Mouse (Mus musculus) mouse trophoblast stem cell (cell line): ENCODE measurements around the gene Zmiz1.

Experiments
- in situ Hi-C, 2 experiments: fragments of 300-500 bp; cut with MseI, MboI; formaldehyde crosslinking; loops; 2 replicates in 1 of 2; 3 replicates in 1 of 2; pipeline ENCODE4 v1.15.1; 2025

The Zmiz1 gene

GRCm38 (mm10) chr14:25611815-25612698 is 153.1 kb downstream of the Zmiz1 start:
- in situ Hi-C loops: no loop called here

GRCm38 (mm10) chr14:25613942-25614575 is 155.1 kb downstream of the Zmiz1 start:
- in situ Hi-C loops: no loop called here

- in situ Hi-C loops: no loop called here
Observed at GRCm38 (mm10) chr14:25614684-25615083, 155.7 kb downstream of the Zmiz1 start.

GRCm38 (mm10) chr14:25615602-25616001 is 156.6 kb downstream of the Zmiz1 start:
- in situ Hi-C loops: no loop called here

GRCm38 (mm10) chr14:25616009-25616723 is 157.2 kb downstream of the Zmiz1 start:
- in situ Hi-C loops: no loop called here

- in situ Hi-C loops: no loop called here
Observed at GRCm38 (mm10) chr14:25617264-25617663, 158.3 kb downstream of the Zmiz1 start.

- in situ Hi-C loops: no loop called here
Observed at GRCm38 (mm10) chr14:25619066-25619762, 160.2 kb downstream of the Zmiz1 start.

- in situ Hi-C loops: no loop called here
Observed at GRCm38 (mm10) chr14:25620766-25621165, 161.8 kb downstream of the Zmiz1 start.

GRCm38 (mm10) chr14:25623698-25624097 is 164.7 kb downstream of the Zmiz1 start:
- in situ Hi-C loops: no loop called here

- in situ Hi-C loops: no loop called here
Observed at GRCm38 (mm10) chr14:25624659-25625058, 165.7 kb downstream of the Zmiz1 start.

GRCm38 (mm10) chr14:25627599-25628255 is 168.7 kb downstream of the Zmiz1 start:
- in situ Hi-C loops: no loop called here

GRCm38 (mm10) chr14:25628448-25629099 is 169.6 kb downstream of the Zmiz1 start:
- in situ Hi-C loops: no loop called here

GRCm38 (mm10) chr14:25629866-25630606 is 171.1 kb downstream of the Zmiz1 start:
- in situ Hi-C loops: no loop called here

GRCm38 (mm10) chr14:25630647-25631409 is 171.8 kb downstream of the Zmiz1 start:
- in situ Hi-C loops: no loop called here

- in situ Hi-C loops: no loop called here
Observed at GRCm38 (mm10) chr14:25631481-25631880, 172.5 kb downstream of the Zmiz1 start.

GRCm38 (mm10) chr14:25633539-25634300 is 174.7 kb downstream of the Zmiz1 start:
- in situ Hi-C loops: no loop called here

GRCm38 (mm10) chr14:25634328-25634727 is 175.3 kb downstream of the Zmiz1 start:
- in situ Hi-C loops: no loop called here

- in situ Hi-C loops: no loop called here
Observed at GRCm38 (mm10) chr14:25635746-25636145, 176.8 kb downstream of the Zmiz1 start.
